Mouse (Mus musculus) MEL (cell line): ENCODE results near the gene Polrmt. TPM values are rescaled to one million over a fixed set of nuclear protein-coding genes. Genes with fewer than 3 reads are reported as not detected.
"Not testable (repeated sequence)": the region's sequence is repeated elsewhere in the genome, so short reads cannot be mapped to it uniquely, and the experiment has no call there.

Experiments used
- DNase-seq: peaks from one replicate; pipeline ENCODE4 v3.0.0; 2011; ENCODE audit warnings: low read depth, low spot score
- H3K27ac ChIP-seq: 2 replicates; pipeline ENCODE4 v1.5.1; 2012; ENCODE audit warnings: low read depth, mild to moderate bottlenecking, control low read depth, low read length, moderate library complexity; ENCODE audit not compliant: control insufficient read depth
- H3K27me3 ChIP-seq, 2 experiments: fragments of 150-350 bp in 1 of 2; sonication (generic) in 1 of 2; 2 replicates each; pipeline ENCODE4 v1.6.1; 2012; ENCODE audit warnings: low read length in 2 of 2, mild to moderate bottlenecking in 2 of 2, improper control_type of control experiment in 1 of 2, moderate library complexity in 1 of 2; ENCODE audit not compliant: insufficient read depth in 2 of 2, control insufficient read depth in 1 of 2
- H3K36me3 ChIP-seq, 2 experiments: 2 replicates each; pipeline ENCODE4 v1.6.1; 2012 to 2014; ENCODE audit warnings: low read length in 2 of 2, improper control_type of control experiment in 1 of 2, inconsistent platforms in 1 of 2, mild to moderate bottlenecking in 1 of 2; ENCODE audit not compliant: insufficient read depth in 2 of 2, control insufficient read depth in 1 of 2
- H3K4me1 ChIP-seq, 2 experiments: fragments of 150-350 bp in 1 of 2; sonication (generic) in 1 of 2; 2 replicates each; pipeline ENCODE4 v1.6.1; 2012; ENCODE audit warnings: low read length in 2 of 2, improper control_type of control experiment in 1 of 2, mild to moderate bottlenecking in 1 of 2; ENCODE audit not compliant: insufficient read depth in 2 of 2, control insufficient read depth in 1 of 2
- H3K4me3 ChIP-seq, 2 experiments: fragments of 150-350 bp in 1 of 2; sonication (generic) in 1 of 2; 2 replicates each; pipeline ENCODE4 v1.5.1; 2012; ENCODE audit warnings: low read depth in 2 of 2, low read length in 2 of 2, mild to moderate bottlenecking in 2 of 2, moderate library complexity in 2 of 2, control low read depth in 1 of 2, improper control_type of control experiment in 1 of 2; ENCODE audit not compliant: control insufficient read depth in 1 of 2, insufficient read depth in 1 of 2
- H3K79me2 ChIP-seq: 2 replicates; pipeline ENCODE4 v1.6.1; 2012; ENCODE audit warnings: mild to moderate bottlenecking, low read length, moderate library complexity; ENCODE audit not compliant: control insufficient read depth, poor library complexity, insufficient read depth
- H3K9ac ChIP-seq: 2 replicates; pipeline ENCODE4 v1.6.1; 2012; ENCODE audit warnings: low read depth, mild to moderate bottlenecking, control low read depth, low read length, moderate library complexity; ENCODE audit not compliant: control insufficient read depth, poor library complexity, severe bottlenecking
- H3K9me3 ChIP-seq: fragments of 150-350 bp; sonication (generic); replicated peaks from 2 replicates; pipeline ENCODE4 v1.6.1; 2012; ENCODE audit warnings: mild to moderate bottlenecking, low read length, improper control_type of control experiment, moderate library complexity; ENCODE audit not compliant: insufficient read depth
- CHD1 ChIP-seq: IDR thresholded peaks from 2 replicates; pipeline ENCODE4 v1.6.1; 2012; ENCODE audit warnings: low read depth, mild to moderate bottlenecking, inconsistent platforms, low read length, improper control_type of control experiment
- ETS1 ChIP-seq: IDR thresholded peaks from 2 replicates; pipeline ENCODE4 v1.6.1; 2012; ENCODE audit warnings: low read depth, mild to moderate bottlenecking, inconsistent platforms, low read length, improper control_type of control experiment, moderate library complexity
- GABPA ChIP-seq: IDR thresholded peaks from 2 replicates; pipeline ENCODE4 v1.6.1; 2012; ENCODE audit warnings: low read depth, mild to moderate bottlenecking, inconsistent platforms, low read length, improper control_type of control experiment, moderate library complexity
- GATA1 ChIP-seq: IDR thresholded peaks from 2 replicates; pipeline ENCODE4 v1.6.1; 2011; ENCODE audit warnings: low read depth, low read length, improper control_type of control experiment
- JUND ChIP-seq: IDR thresholded peaks from 2 replicates; pipeline ENCODE4 v1.6.1; 2011; ENCODE audit warnings: low read depth, mild to moderate bottlenecking, improper control_type of control experiment, low read length
- MYB ChIP-seq: IDR thresholded peaks from 2 replicates; pipeline ENCODE4 v1.6.1; 2011; ENCODE audit warnings: mild to moderate bottlenecking, low read depth, low read length, improper control_type of control experiment
- MYC ChIP-seq: IDR thresholded peaks from 2 replicates; pipeline ENCODE4 v1.6.1; 2011; ENCODE audit warnings: low read depth, mild to moderate bottlenecking, low read length, improper control_type of control experiment, moderate library complexity
- NELFE ChIP-seq: IDR thresholded peaks from 2 replicates; pipeline ENCODE4 v1.6.1; 2011; ENCODE audit warnings: low read depth, low read length, improper control_type of control experiment
- NRF1 ChIP-seq: IDR thresholded peaks from 2 replicates; pipeline ENCODE4 v1.6.1; 2014; ENCODE audit warnings: low read depth, mild to moderate bottlenecking, inconsistent platforms, low read length, improper control_type of control experiment, moderate library complexity; ENCODE audit not compliant: poor library complexity, insufficient read depth, severe bottlenecking
- POLR2A ChIP-seq, 2 experiments: IDR thresholded peaks; 2 replicates each; pipeline ENCODE4 v1.6.1; 2011 to 2012; ENCODE audit warnings: low read length in 2 of 2, mild to moderate bottlenecking in 2 of 2, control low read depth in 1 of 2, improper control_type of control experiment in 1 of 2, low read depth in 1 of 2, moderate library complexity in 1 of 2; ENCODE audit not compliant: control insufficient read depth in 1 of 2, insufficient read depth in 1 of 2, poor library complexity in 1 of 2
- POLR2AphosphoS5 ChIP-seq: IDR thresholded peaks from 2 replicates; pipeline ENCODE4 v1.6.1; 2012; ENCODE audit warnings: low read depth, borderline replicate concordance, mild to moderate bottlenecking, inconsistent platforms, low read length, moderate library complexity, mixed read lengths
- SIN3A ChIP-seq: IDR thresholded peaks from 2 replicates; pipeline ENCODE4 v1.6.1; 2012; ENCODE audit warnings: low read length, improper control_type of control experiment, inconsistent platforms
- TAL1 ChIP-seq: IDR thresholded peaks from 2 replicates; pipeline ENCODE4 v1.6.1; 2012; ENCODE audit warnings: mild to moderate bottlenecking, inconsistent platforms, low read length, moderate library complexity, mixed read lengths
- TBP ChIP-seq: IDR thresholded peaks from 2 replicates; pipeline ENCODE4 v1.8.0; 2011; ENCODE audit warnings: low read depth, low read length, improper control_type of control experiment
- TCF12 ChIP-seq: IDR thresholded peaks from 2 replicates; pipeline ENCODE4 v1.6.1; 2014; ENCODE audit warnings: low read depth, mild to moderate bottlenecking, inconsistent platforms, low read length, improper control_type of control experiment, moderate library complexity
- UBTF ChIP-seq: IDR thresholded peaks from 2 replicates; pipeline ENCODE4 v1.6.1; 2012; ENCODE audit warnings: low read depth, mild to moderate bottlenecking, inconsistent platforms, low read length, improper control_type of control experiment, moderate library complexity, borderline replicate concordance; ENCODE audit not compliant: insufficient read depth
- ZNF384 ChIP-seq: IDR thresholded peaks from 2 replicates; pipeline ENCODE4 v1.6.1; 2012; ENCODE audit warnings: low read depth, mild to moderate bottlenecking, inconsistent platforms, low read length, improper control_type of control experiment
- polyA plus RNA-seq, 2 experiments: library from polyadenylated mRNA; stranded (reverse) in 1 of 2; unstranded in 1 of 2; fragments of >175 nt in 1 of 2; fragments of >200 nt in 1 of 2; gene quantifications; 2 replicates each; pipeline versions ENCODE4 v1.2.1 to v1.2.4; 2012; ENCODE audit warnings: low replicate concordance in 2 of 2, low read depth in 1 of 2; ENCODE audit not compliant: insufficient read length in 2 of 2, insufficient read depth in 1 of 2, missing spikeins in 1 of 2
- total RNA-seq: library from RNA; depleted of rRNA; stranded (reverse); fragments of 300-350 nt; gene quantifications from 2 replicates; pipeline ENCODE4 v1.2.3, GENCODE M21; 2012

Polrmt gene
- total and polyA plus RNA-seq, 3 experiments, result 35.7 to 66.9 TPM; not detected in 1

- DNase-seq, result no peak
- H3K27me3 ChIP-seq, result no peaks in the 10 kb centered on the region
- peaks cover 4 to 7% of the 10 kb centered on the region in 2 experiments; a peak in 3 of 4 replicates for H3K36me3 ChIP-seq
- H3K4me1 ChIP-seq, result peaks cover 0 to 9% of the 10 kb centered on the region in 2 experiments; a peak in 2 of 4 replicates
- no peaks in the 10 kb centered on the region for H3K9me3 ChIP-seq
- no peak overlapping the region for H3K27ac ChIP-seq
- H3K9ac ChIP-seq, result no peak overlapping the region
- no peak for TF ChIP-seq TCF12
- TF ChIP-seq CHD1, result no peak
- TF ChIP-seq TAL1, result no peak
- TF ChIP-seq MYB, result no peak
- TF ChIP-seq ETS1, result no peak
- no peak for TF ChIP-seq POLR2AphosphoS5
- no peak for TF ChIP-seq TBP
- no peak for TF ChIP-seq NELFE
- no peak for TF ChIP-seq MYC
- TF ChIP-seq GATA1, result no peak
- no peak for TF ChIP-seq NRF1
- no peak for TF ChIP-seq POLR2A (IDR thresholded peaks at IDR 0.05; ENCODE audit: control insufficient read depth in 1 of 2, insufficient read depth in 1 of 2, low read depth in 1 of 2, low read length in 2 of 2, poor library complexity in 1 of 2)
- no peak for TF ChIP-seq UBTF
- no peak for TF ChIP-seq SIN3A
- no peak for TF ChIP-seq GABPA
- no peak for TF ChIP-seq JUND
- TF ChIP-seq, all 39 proteins: peak for 0
- no peak overlapping the region for H3K4me3 ChIP-seq
- H3K79me2 ChIP-seq, result peaks cover 30% of the 10 kb centered on the region
Measured at GRCm38 (mm10) chr10:79760603-79761143, 14.3 kb upstream of the Polrmt start.

GRCm38 (mm10) chr10:79759675-79760074 lies 13.3 kb upstream of the Polrmt start:
- not testable (repeated sequence) for DNase-seq
- TF ChIP-seq ZNF384, result peak; percentile 64
- TF ChIP-seq, all 39 proteins: peak for 1; not testable (repeated sequence) for 38
- H3K27ac ChIP-seq, H3K36me3 ChIP-seq, H3K27me3 ChIP-seq, H3K9me3 ChIP-seq, H3K9ac ChIP-seq, H3K4me3 ChIP-seq, H3K4me1 ChIP-seq: not testable (repeated sequence)
- peaks cover 20% of the 10 kb centered on the region for H3K79me2 ChIP-seq
